Mouse (Mus musculus): Measurements from ENCODE around the gene Nop2. TPM values are rescaled to one million over a fixed set of nuclear protein-coding genes. Genes with fewer than 3 reads are reported as not detected.
"Not testable (repeated sequence)": the region's sequence is repeated elsewhere in the genome, so short reads cannot be mapped to it uniquely, and the experiment has no call there.

Gene Nop2
- polyA plus RNA-seq, 1 experiment from 2014 or later: 101 TPM

DNA sequence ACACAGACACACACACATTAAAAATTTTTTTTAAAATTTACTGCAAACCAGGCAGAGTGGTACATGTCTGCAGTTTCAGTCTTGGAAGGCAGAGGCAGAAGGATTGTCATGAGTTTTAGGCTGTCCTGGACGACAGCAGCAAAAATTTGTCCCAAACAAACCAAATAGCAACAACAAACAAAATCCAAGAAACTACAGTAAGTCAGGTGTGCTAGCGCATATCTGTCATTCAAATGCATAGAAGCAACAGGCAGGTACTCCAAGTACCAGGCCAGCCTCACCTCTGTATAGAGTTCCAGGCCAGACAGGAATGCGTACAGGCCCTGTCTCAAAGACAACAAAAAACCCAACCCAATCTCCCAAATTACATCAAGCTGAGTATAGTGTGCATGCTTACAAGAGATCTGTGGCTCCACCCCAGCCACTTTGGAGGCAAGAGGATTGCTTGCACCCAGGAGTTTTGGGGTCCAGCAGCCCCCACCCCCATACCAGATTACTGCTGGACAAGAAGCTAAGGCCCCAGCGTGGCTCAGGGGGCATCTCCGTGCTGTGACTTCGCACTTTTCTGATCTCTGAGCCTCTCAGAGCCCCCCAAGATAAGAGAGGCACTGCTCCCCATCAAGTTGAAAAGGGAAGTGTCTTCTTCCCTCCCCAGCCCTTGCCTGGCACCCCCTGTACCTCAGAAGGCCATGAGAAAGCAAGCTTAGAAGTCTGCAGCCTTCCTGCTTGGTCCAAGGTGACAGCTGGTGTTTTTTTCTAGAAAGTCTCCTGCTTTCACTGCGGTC lies 28.3 kb downstream of the Nop2 start:
- Histone ChIP-seq H3K4me3 (peak overlapping the region; percentile 24; the same call in 1 of the 2 replicates), H3K27ac (peak overlapping the region; percentile 32; the same call in 1 of the 2 replicates), H3K4me1 (peaks cover 73% of the 10 kb centered on the region), H3K9me3 (no peaks in the 10 kb centered on the region), H3K27me3 (ENCODE audit: poor library complexity, severe bottlenecking) (no peaks in the 10 kb centered on the region), H3K36me3 (replicated peaks) (peaks cover 96% of the 10 kb centered on the region)
- DNase-seq (ENCODE audit: extremely low spot score, low spot score): no peak
- WGBS: 88% methylated on average over 7 of the region's 7 CpGs

DNA sequence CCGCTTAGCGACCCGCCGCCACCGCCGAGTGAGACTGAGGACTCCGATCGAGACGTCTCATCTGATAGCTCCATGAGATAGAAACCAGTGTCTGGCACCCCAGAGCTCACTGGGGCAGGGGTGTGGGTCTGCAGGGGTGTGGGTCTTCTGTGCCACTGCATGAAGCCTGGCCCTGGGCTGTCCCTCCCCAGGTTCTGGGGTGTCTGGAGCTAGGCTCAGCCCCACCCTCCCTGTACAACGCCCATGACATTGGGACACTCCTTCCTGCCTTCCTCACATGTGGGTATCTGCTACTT lies 28.8 kb downstream of the Nop2 start:
- 76% methylated on average over 10 of the region's 10 CpGs for WGBS
- peak overlapping the region; percentile 24 for H3K4me3 ChIP-seq
- H3K9me3 ChIP-seq: no peaks in the 10 kb centered on the region
- no peaks in the 10 kb centered on the region for H3K27me3 ChIP-seq (ENCODE audit: poor library complexity, severe bottlenecking)
- no peak for DNase-seq (ENCODE audit: extremely low spot score, low spot score)
- peaks cover 73% of the 10 kb centered on the region for H3K4me1 ChIP-seq
- H3K27ac ChIP-seq: peak overlapping the region; percentile 32; the same call in 1 of the 2 replicates
- peaks cover 93% of the 10 kb centered on the region for H3K36me3 ChIP-seq (replicated peaks)

DNA sequence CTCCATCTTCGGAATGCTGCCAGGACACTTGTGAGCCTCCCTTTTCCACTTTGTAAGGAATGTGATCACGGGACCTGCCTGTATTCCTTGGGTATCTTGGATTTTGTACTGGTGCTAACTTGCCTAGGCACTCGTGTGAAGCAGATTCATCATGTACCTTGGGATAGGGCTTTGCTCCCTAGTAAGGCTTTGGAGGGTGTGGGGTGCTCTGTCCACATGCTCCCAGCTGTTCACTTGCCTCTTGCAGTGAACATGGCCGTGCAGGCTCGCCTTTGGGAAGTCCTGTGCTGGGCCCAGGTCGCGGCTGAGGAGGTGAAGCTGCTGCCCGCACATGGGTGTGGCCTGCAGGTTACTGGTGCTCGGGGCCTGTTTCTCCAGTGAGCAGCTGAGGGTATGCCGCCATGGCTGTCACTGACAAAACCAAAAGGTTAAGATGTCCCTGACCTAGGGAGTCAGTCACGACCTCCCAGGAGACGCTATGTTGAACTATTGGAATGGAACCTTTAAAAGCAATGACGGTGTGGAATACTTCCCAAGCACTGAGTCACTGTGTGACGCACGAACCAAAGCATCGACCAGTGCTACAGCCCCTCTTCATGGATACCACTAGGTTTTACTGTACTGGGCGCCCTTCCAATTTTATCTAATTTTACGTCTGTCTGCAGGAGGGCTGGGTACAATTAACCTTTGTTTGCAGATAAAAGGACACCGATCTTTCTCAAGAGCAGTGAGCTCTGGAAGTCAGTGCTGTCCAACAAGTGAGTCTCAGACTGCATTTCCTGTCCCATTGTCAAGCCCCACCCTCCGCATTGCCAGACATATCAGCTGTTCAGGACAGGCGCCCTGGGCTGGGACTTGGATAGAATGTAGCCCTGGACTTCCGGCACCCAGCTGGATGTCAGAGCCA lies 29.4 kb downstream of the Nop2 start:
- Histone ChIP-seq H3K27me3 (ENCODE audit: poor library complexity, severe bottlenecking) (no peaks in the 10 kb centered on the region), H3K27ac (peak overlapping the region; percentile 32; the same call in 1 of the 2 replicates), H3K4me1 (peaks cover 78% of the 10 kb centered on the region), H3K9me3 (no peaks in the 10 kb centered on the region), H3K36me3 (replicated peaks) (peaks cover 88% of the 10 kb centered on the region), H3K4me3 (peak overlapping the region; percentile 24)
- 15% methylated on average over 22 of the region's 22 CpGs for WGBS
- DNase-seq (ENCODE audit: extremely low spot score, low spot score): peak; percentile 72

DNA sequence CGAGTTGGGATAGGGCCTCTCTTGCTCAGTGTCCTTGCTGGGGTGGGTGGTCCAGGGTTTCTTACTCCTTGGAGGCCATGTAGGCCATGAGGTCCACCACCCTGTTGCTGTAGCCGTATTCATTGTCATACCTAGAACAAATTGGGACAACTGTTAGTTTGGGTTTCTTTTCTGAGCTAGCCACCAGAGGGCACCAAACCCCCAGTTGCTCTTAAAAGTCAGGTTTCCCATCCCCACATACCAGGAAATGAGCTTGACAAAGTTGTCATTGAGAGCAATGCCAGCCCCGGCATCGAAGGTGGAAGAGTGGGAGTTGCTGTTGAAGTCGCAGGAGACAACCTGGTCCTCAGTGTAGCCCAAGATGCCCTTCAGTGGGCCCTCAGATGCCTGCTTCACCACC lies 30.3 kb downstream of the Nop2 start:
- peaks cover 84% of the 10 kb centered on the region for H3K36me3 ChIP-seq (replicated peaks)
- WGBS: 20% methylated on average over 4 of the region's 5 CpGs
- peak; percentile 64 for DNase-seq (ENCODE audit: extremely low spot score, low spot score)
- H3K4me1 ChIP-seq: peaks cover 78% of the 10 kb centered on the region
- peak overlapping the region; percentile 99; the same call in 1 of the 2 replicates for H3K4me3 ChIP-seq
- not testable (repeated sequence) for H3K9me3 ChIP-seq; H3K27me3 ChIP-seq (ENCODE audit: poor library complexity, severe bottlenecking); H3K27ac ChIP-seq

DNA sequence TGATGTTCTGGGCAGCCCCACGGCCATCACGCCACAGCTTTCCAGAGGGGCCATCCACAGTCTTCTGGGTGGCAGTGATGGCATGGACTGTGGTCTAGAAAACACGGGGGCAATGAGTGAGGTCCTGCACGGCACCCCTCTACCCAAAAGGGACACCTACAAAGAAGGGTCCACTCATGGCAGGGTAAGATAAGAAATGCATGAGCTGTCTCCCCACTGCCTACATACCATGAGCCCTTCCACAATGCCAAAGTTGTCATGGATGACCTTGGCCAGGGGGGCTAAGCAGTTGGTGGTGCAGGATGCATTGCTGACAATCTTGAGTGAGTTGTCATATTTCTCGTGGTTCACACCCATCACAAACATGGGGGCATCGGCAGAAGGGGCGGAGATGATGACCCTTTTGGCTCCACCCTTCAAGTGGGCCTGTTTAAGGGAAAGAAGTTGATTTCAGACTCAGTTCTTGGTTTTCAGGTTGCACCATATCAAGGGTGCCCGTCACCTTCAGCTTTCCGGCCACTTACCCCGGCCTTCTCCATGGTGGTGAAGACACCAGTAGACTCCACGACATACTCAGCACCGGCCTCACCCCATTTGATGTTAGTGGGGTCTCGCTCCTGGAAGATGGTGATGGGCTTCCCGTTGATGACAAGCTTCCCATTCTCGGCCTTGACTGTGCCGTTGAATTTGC lies 31.1 kb downstream of the Nop2 start:
- peaks cover 84% of the 10 kb centered on the region for H3K36me3 ChIP-seq (replicated peaks)
- not testable (repeated sequence) for H3K27ac ChIP-seq; H3K9me3 ChIP-seq; H3K27me3 ChIP-seq (ENCODE audit: poor library complexity, severe bottlenecking); DNase-seq (ENCODE audit: extremely low spot score, low spot score)
- peak overlapping the region; percentile 99 for H3K4me3 ChIP-seq
- H3K4me1 ChIP-seq: peaks cover 78% of the 10 kb centered on the region
- WGBS: 76% methylated on average over 13 of the region's 16 CpGs

DNA sequence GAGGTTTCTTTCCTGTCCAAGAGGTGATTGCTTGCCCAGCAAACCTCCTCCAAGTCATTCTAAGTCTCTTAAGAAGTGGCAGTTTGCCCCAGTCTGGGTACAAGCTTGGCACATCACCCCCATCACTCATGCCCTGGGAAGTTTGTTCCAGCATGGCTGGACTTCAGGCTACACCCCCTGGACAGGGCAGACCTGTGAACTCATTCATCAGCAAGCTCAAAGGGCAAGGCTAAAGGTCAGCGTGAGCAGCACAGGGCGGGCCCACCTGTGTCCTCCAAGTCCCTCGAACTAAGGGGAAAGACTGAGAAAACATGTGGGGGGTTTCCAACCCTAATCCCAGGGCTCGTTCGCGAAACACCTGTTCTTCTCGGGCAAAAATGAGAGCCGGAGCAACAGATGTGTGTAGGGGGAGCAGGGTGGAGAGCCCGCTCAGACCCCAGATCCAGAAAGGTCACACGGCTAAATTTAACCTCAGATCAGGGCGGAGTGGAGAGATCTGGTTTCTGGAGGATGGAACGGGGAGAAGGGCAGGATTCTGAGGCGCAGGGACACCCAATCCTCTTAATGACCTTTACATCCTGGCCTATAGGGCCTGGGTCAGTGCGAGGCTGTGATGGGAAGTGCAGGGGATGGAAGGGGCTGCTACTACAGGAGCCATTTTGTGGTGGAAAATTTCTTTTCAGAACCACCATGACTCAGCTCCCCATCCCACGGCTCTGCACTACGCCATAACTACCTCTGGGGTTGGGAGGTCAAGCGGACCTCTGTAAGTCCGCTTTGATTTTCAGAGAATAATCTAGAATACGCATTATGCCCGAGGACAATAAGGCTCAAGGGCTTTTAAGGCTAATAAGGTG lies 32.3 kb downstream of the Nop2 start:
- H3K4me1 ChIP-seq: peaks cover 78% of the 10 kb centered on the region
- peaks cover 85% of the 10 kb centered on the region for H3K36me3 ChIP-seq (replicated peaks)
- peak overlapping the region; percentile 100 for H3K27ac ChIP-seq
- H3K9me3 ChIP-seq: no peaks in the 10 kb centered on the region
- 6% methylated on average over 20 of the region's 20 CpGs for WGBS
- no peaks in the 10 kb centered on the region for H3K27me3 ChIP-seq (ENCODE audit: poor library complexity, severe bottlenecking)
- H3K4me3 ChIP-seq: peak overlapping the region; percentile 99
- DNase-seq (ENCODE audit: extremely low spot score, low spot score): no peak

DNA sequence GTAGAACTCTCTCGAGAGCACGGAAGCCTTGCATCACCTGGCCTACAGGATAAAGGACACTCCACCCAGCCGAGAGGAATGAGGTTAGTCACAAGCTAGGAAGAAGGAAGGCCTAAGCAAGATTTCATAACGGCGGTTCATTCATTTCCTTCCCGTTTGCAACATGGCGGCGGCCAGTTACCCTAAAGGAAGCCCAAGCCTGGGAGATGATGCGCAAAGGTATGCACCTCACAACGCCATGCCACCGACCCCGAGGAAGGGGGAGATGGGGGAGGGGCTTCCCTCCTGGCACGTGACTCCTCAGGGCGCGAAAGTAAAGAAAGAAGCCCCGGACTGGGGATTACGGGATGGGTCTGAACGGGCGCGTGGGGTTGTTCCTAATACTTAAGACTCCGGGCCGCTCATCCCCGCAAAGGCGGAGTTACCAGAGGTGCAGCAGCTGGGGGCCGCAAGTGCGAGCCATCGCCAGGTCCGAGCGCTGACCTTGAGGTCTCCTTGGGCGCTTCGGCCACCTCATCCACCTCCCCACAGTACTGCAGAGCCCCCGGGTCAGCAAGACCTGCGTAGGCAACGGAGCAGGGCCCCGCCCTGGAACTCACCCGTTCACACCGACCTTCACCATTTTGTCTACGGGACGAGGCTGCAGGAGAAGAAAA lies 33.1 kb downstream of the Nop2 start:
- peaks cover 71% of the 10 kb centered on the region for H3K4me1 ChIP-seq
- peak; percentile 84 for DNase-seq (ENCODE audit: extremely low spot score, low spot score)

DNA sequence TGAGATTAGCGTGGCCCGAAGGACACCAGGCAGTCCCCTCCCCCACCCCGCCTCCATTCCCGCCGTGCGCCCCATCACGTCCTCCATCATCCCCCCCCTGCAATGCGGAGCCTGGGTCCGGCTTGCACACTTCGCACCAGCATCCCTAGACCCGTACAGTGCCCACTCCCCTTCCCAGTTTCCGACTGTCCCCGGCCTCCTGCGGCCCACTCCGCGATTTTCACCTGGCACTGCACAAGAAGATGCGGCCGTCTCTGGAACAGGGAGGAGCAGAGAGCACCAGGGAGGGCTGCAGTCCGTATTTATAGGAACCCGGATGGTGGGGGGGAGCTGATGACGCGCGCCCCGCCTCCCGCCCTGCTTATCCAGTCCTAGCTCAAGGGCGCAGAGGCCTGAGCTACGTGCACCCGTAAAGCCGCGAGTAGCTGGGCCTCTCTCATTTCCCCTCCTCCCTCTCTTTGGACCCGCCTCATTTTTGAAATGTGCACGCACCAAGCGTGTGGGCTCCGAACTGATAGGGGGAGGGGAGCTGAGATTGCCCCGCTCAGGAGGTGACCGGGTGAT lies 33.7 kb downstream of the Nop2 start:
- under 1% methylated on average over 36 of the region's 36 CpGs for WGBS
- H3K27me3 ChIP-seq (ENCODE audit: poor library complexity, severe bottlenecking): no peaks in the 10 kb centered on the region
- H3K9me3 ChIP-seq: no peaks in the 10 kb centered on the region
- DNase-seq (ENCODE audit: extremely low spot score, low spot score): peak; percentile 97
- H3K27ac ChIP-seq: peak overlapping the region; percentile 100
- peak overlapping the region; percentile 99 for H3K4me3 ChIP-seq
- H3K36me3 ChIP-seq (replicated peaks): peaks cover 85% of the 10 kb centered on the region
- peaks cover 65% of the 10 kb centered on the region for H3K4me1 ChIP-seq

More for the DNA sequence above, 33.1 kb downstream of the Nop2 start:
- Histone ChIP-seq H3K27me3 (ENCODE audit: poor library complexity, severe bottlenecking) (no peaks in the 10 kb centered on the region), H3K36me3 (replicated peaks) (peaks cover 85% of the 10 kb centered on the region), H3K9me3 (no peaks in the 10 kb centered on the region), H3K4me3 (peak overlapping the region; percentile 99), H3K27ac (peak overlapping the region; percentile 100)
- under 1% methylated on average over 39 of the region's 39 CpGs for WGBS

DNA sequence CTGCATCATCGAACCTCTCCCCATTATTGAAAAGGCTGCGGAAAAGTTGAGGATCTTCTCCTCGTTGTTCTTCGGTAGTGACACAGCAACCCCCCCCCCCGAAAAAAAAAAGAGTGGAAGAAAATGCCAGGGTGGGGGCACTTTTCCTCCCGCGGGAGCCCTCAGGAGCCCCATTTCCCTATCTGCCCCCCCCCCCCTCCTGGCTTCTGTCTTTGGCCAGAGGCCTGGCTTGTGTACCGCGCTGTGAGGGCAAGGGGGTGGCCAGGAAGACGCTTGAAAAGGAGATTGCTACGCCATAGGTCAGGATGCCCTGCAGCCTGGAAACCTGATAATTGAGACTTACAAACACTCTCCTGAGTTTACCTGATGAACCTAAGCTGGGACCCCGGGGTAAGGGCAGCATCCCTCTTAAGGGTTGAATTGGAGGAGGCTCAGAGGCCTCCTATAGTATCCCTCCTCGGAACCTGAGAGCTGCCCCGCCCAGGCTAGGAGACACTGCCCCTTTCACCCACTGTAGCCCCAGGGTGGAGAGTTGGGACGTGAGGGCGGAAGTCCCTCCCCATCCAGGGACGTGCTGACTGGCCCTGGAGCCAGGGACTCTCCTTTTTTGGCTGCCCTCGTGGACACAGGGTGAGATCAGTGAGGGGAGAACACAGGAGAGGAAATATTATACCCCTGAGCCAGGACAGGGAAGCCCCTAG lies 34.5 kb downstream of the Nop2 start, which contains the start of gene Gapdh:
TSS of gene Gapdh (minus strand) at position 417 of the 701 bp plus-strand sequence.
- WGBS: 2% methylated on average over 18 of the region's 18 CpGs
- Histone ChIP-seq H3K27ac (peak within 1 kb of the TSS; percentile 100), H3K9me3 (no peaks in the 10 kb centered on the region), H3K27me3 (ENCODE audit: poor library complexity, severe bottlenecking) (no peaks in the 10 kb centered on the region), H3K4me1 (peaks cover 57% of the 10 kb centered on the region), H3K36me3 (replicated peaks) (peaks cover 85% of the 10 kb centered on the region), H3K4me3 (peak within 1 kb of the TSS; percentile 99)
- peak; percentile 80 for DNase-seq (ENCODE audit: extremely low spot score, low spot score)

DNA sequence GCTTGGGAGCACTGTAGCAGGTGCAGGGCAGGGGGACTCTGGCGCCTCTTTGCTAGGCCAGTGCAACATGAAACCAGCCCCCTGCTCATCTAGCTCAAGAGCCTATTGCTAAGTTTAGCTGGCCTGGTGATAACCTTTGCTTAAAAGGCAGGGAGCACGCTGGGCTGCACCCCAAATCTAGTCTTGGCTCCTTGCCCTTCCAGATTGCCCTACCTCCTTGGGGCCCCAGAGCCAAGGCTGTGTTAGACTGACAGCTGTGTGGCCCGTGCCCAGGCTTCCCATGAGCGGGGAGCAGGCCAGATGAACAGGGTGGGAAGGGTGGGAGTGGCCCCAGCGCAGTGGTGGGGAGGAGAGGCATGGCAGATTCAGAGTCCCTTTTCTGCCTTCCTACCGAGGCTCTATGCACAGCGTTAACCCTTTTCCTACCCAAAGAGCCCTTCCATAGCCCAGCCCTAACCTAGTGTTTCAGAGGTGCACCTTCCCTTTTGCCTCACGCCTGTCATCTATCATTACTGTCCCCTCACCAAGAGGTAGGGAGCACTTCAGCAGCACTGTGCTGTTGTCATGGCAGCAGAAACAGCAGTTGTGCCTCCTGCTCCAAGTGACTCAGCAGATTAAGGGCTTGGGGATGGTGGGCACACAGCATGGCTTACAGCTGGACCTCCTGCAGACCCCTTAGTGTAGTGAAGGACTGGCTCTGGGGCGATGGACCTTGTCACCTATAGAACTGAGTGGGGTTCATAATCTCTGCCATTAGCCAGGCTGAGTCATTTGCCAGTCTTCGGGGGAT lies 35.3 kb downstream of the Nop2 start:
- 16% methylated on average over 10 of the region's 10 CpGs for WGBS
- Histone ChIP-seq H3K4me1 (peaks cover 51% of the 10 kb centered on the region), H3K27me3 (ENCODE audit: poor library complexity, severe bottlenecking) (no peaks in the 10 kb centered on the region), H3K36me3 (replicated peaks) (peaks cover 85% of the 10 kb centered on the region), H3K27ac (peak overlapping the region; percentile 100), H3K9me3 (no peaks in the 10 kb centered on the region), H3K4me3 (peak overlapping the region; percentile 99)
- peak; percentile 56 for DNase-seq (ENCODE audit: extremely low spot score, low spot score)
